Comparison of ENCODE assay signal across 8 mouse cellular contexts in the genomic region with DNA sequence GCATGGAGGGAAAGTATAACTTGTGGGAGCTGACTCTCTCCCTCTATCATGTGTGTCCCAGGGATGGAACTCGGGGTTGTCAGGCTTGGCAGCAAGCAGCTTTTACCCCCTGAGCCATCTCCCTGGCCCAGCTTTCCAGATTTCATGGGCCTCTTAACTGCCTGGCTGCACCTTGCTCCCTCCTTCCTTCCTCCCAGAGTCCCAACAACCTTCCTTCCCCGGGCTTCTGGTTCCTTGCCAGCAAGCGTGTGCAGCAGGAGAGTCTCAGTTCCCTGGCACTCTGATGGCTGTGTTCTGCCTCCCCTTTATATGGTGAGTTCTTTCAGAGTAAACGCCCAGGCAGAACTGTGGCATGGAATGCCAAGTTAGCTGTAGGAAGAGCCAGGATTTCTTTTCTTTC. TPM values are rescaled to one million over a fixed set of nuclear protein-coding genes. Genes with fewer than 3 reads are reported as not detected.
DNase-seq lines count a peak whose midpoint lies in the region; ATAC-seq and TF ChIP-seq lines count a peak whose summit lies in the region.

No protein-coding gene starts in this region.

- H3K27ac ChIP-seq in embryonic facial prominence, embryonic 12.5 days: 0 out of 2 replicates have a peak overlapping the region, but pooled peaks have one; percentile 17
- H3K27ac ChIP-seq in embryonic facial prominence, embryonic 10.5 days (replicated peaks): no peak overlapping the region
- H3K27ac ChIP-seq in layer of hippocampus, adult 2 months: no peak overlapping the region

- WGBS in embryonic facial prominence, embryonic 12.5 days: 47% methylated on average over 4 of the region's 4 CpGs
- WGBS in embryonic facial prominence, embryonic 10.5 days: 46% methylated on average over 4 of the region's 4 CpGs

- DNase-seq in embryonic facial prominence, embryonic 10.5 days (ENCODE audit: low spot score): no peak
- peak; percentile 40 for DNase-seq in 3134 (ENCODE audit: extremely low read depth, insufficient read length, low spot score)
- peak; percentile 58 to 73 for DNase-seq in cerebellum, postnatal 10 days
- peak; percentile 78 for DNase-seq in kidney, postnatal 14 days
- DNase-seq in layer of hippocampus, adult 2 months (ENCODE audit: low spot score in 2 of 2): no peak
- no peak for DNase-seq in ovary, adult 18-20 months (ENCODE audit: low spot score)
- no peak for DNase-seq in embryo, embryonic 10 days (ENCODE audit: low spot score)

- no peaks in the 10 kb centered on the region for H3K9me3 ChIP-seq in embryonic facial prominence, embryonic 12.5 days
- no peaks in the 10 kb centered on the region for H3K9me3 ChIP-seq in embryonic facial prominence, embryonic 10.5 days

- no peak overlapping the region for H3K9ac ChIP-seq in embryonic facial prominence, embryonic 12.5 days

- no peak overlapping the region for H3K4me2 ChIP-seq in embryonic facial prominence, embryonic 12.5 days (replicated peaks)

- no peak overlapping the region for H3K4me3 ChIP-seq in embryonic facial prominence, embryonic 12.5 days
- no peak overlapping the region for H3K4me3 ChIP-seq in embryonic facial prominence, embryonic 10.5 days
- no peak overlapping the region for H3K4me3 ChIP-seq in layer of hippocampus, adult 2 months

- no peak for TF ChIP-seq CTCF in layer of hippocampus, adult 2 months (conservative IDR thresholded peaks at IDR 0.05)

- no peaks in the 10 kb centered on the region for H3K27me3 ChIP-seq in embryonic facial prominence, embryonic 12.5 days
- 0 out of 2 replicates have a peak, but pooled peaks cover 4% of the 10 kb centered on the region for H3K27me3 ChIP-seq in embryonic facial prominence, embryonic 10.5 days (replicated peaks; ENCODE audit: low read depth, poor library complexity, severe bottlenecking)

- ATAC-seq in embryonic facial prominence, embryonic 12.5 days (ENCODE audit: insufficient number of reproducible peaks, insufficient read depth, low FRiP score, low TSS enrichment): no peak

- H3K4me1 ChIP-seq in embryonic facial prominence, embryonic 12.5 days: peaks cover 9% of the 10 kb centered on the region; the same call in 1 of the 2 replicates
- H3K4me1 ChIP-seq in embryonic facial prominence, embryonic 10.5 days: peaks cover 8% of the 10 kb centered on the region

- H3K36me3 ChIP-seq in embryonic facial prominence, embryonic 12.5 days: no peaks in the 10 kb centered on the region
- H3K36me3 ChIP-seq in embryonic facial prominence, embryonic 10.5 days (replicated peaks): no peaks in the 10 kb centered on the region

RNA-seq across cellular contexts. Expression of a gene that starts 43.9 kb away (rescaled TPM):
- polyA plus RNA-seq in embryonic facial prominence, embryonic 12.5 days (2016; fragmentation: Nextera tagmentation; extraction: Ambion mirVana): 2.6 and 3.7 TPM in 2 replicates
- polyA plus RNA-seq in embryonic facial prominence, embryonic 10.5 days (2016; fragmentation: Nextera tagmentation; extraction: Ambion mirVana): 2.4 and 2.7 TPM in 2 replicates
- total RNA-seq in layer of hippocampus, adult 2 months (2021): 100 to 1,000 TPM; 128 to 130 TPM

RNA-seq across cellular contexts. Expression of a gene that starts 52.7 kb away (rescaled TPM):
- 53.7 and 56.5 TPM in 2 replicates for polyA plus RNA-seq in embryonic facial prominence, embryonic 12.5 days (2016; fragmentation: Nextera tagmentation; extraction: Ambion mirVana)
- 71.3 and 73.0 TPM in 2 replicates for polyA plus RNA-seq in embryonic facial prominence, embryonic 10.5 days (2016; fragmentation: Nextera tagmentation; extraction: Ambion mirVana)
- total RNA-seq in layer of hippocampus, adult 2 months (2021): 10 to 100 TPM; 17.0 to 20.8 TPM

Comparison
In these comparisons a context has a peak if more than half of its experiments do, and no peak if none do; other contexts are left out.
1. DNase-seq: peak in 3134 (single experiment), cerebellum, postnatal 10 days (2 of 2) and kidney, postnatal 14 days (single experiment); none in embryonic facial prominence, embryonic 10.5 days (single experiment), layer of hippocampus, adult 2 months (0 of 2), ovary, adult 18-20 months (single experiment) and embryo, embryonic 10 days (single experiment).